Mouse (Mus musculus): ENCODE results near the gene Gm3573.
"Not testable (repeated sequence)": the region's sequence is repeated elsewhere in the genome, so short reads cannot be mapped to it uniquely, and the experiment has no call there.

Gm3573 gene

GRCm38 (mm10) chr14:42190691-42191090 is at the start of gene Gm3573:
Gene Gm3573 (minus strand): TSS chr14:42190791.
- DNase-seq, result not testable (repeated sequence)

GRCm38 (mm10) chr14:42216766-42217537 is 26.4 kb upstream of the Gm3573 start:
- not testable (repeated sequence) for DNase-seq

- DNase-seq, result not testable (repeated sequence)
Observed at GRCm38 (mm10) chr14:42183936-42184335, 6.7 kb downstream of the Gm3573 start.

GRCm38 (mm10) chr14:42162522-42162921 is 28.1 kb downstream of the Gm3573 start, which contains the start of gene Gm17027:
Gene Gm17027 (minus strand): TSS chr14:42162622.
- DNase-seq, result not testable (repeated sequence)

Data from kidney, adult 11 months (tissue).